Mouse (Mus musculus) olfactory bulb, adult 2 months (tissue): ENCODE data around the gene Fnip2.

Source experiments
- CTCF ChIP-seq: fragments of 200-500 bp; IDR thresholded peaks from 2 replicates; pipeline ENCODE4 v1.5.1; 2012; ENCODE audit warnings: low read depth, mild to moderate bottlenecking, low read length, moderate library complexity; ENCODE audit not compliant: insufficient read depth
- POLR2A ChIP-seq: fragments of 200-500 bp; IDR thresholded peaks from 2 replicates; pipeline ENCODE4 v1.6.1; 2012; ENCODE audit warnings: mild to moderate bottlenecking, low read depth, low read length, moderate library complexity; ENCODE audit not compliant: insufficient read depth

GRCm38 (mm10) chr3:79408546-79408945 is 159.1 kb downstream of the Fnip2 start:
- TF ChIP-seq CTCF (no peak), POLR2A (no peak)
